Mouse (Mus musculus): ENCODE data around the gene Sox8.

Gene Sox8

GRCm38 (mm10) chr17:25555666-25556629 lies 14.5 kb downstream of the Sox8 start:
- DNase-seq (ENCODE audit: low read depth, low spot score), result no peak

GRCm38 (mm10) chr17:25555159-25555558 lies 15.3 kb downstream of the Sox8 start:
- no peak for DNase-seq (ENCODE audit: low read depth, low spot score)

- DNase-seq (ENCODE audit: low read depth, low spot score), result no peak
Measured at GRCm38 (mm10) chr17:25551313-25551712, 19.2 kb downstream of the Sox8 start.

- DNase-seq (ENCODE audit: low read depth, low spot score), result no peak
Measured at GRCm38 (mm10) chr17:25550020-25550419, 20.5 kb downstream of the Sox8 start.

- DNase-seq (ENCODE audit: low read depth, low spot score), result no peak
Measured at GRCm38 (mm10) chr17:25547026-25547425, 23.5 kb downstream of the Sox8 start.

GRCm38 (mm10) chr17:25541768-25542167 lies 28.7 kb downstream of the Sox8 start:
- no peak for DNase-seq (ENCODE audit: low read depth, low spot score)

- DNase-seq (ENCODE audit: low read depth, low spot score), result no peak
Measured at GRCm38 (mm10) chr17:25540731-25541130, 29.8 kb downstream of the Sox8 start.

GRCm38 (mm10) chr17:25538945-25539875 lies 31.3 kb downstream of the Sox8 start:
- DNase-seq (ENCODE audit: low read depth, low spot score), result peak; percentile 20

GRCm38 (mm10) chr17:25530357-25531022 lies 40.0 kb downstream of the Sox8 start:
- no peak for DNase-seq (ENCODE audit: low read depth, low spot score)

- no peak for DNase-seq (ENCODE audit: low read depth, low spot score)
Measured at GRCm38 (mm10) chr17:25522080-25522479, 48.4 kb downstream of the Sox8 start.

- no peak for DNase-seq (ENCODE audit: low read depth, low spot score)
Measured at GRCm38 (mm10) chr17:25520492-25520891, 50.0 kb downstream of the Sox8 start.

- no peak for DNase-seq (ENCODE audit: low read depth, low spot score)
Measured at GRCm38 (mm10) chr17:25519511-25519910, 51.0 kb downstream of the Sox8 start.

GRCm38 (mm10) chr17:25518144-25518543 lies 52.3 kb downstream of the Sox8 start:
- DNase-seq (ENCODE audit: low read depth, low spot score), result no peak

- no peak for DNase-seq (ENCODE audit: low read depth, low spot score)
Measured at GRCm38 (mm10) chr17:25516315-25516714, 54.2 kb downstream of the Sox8 start.

All from skeletal muscle tissue, adult 2 months (tissue).